18 mouse cellular contexts compared by ENCODE assay signal in genomic region chr6:124561156-124561555, GRCm38 (mm10). TPM values are rescaled to one million over a fixed set of nuclear protein-coding genes. Genes with fewer than 3 reads are reported as not detected.
"Had no signal": no experiment of that assay in that cellular context is flagged by ENCODE, and none has a peak within 500 bp of the region (broad histone marks: within the 10 kb centered on the region; RNA-seq: fewer than 3 reads in every experiment).

No protein-coding gene starts in this region.

RNA-seq across cellular contexts. Expression of gene C1rb, which starts 8.9 kb away (rescaled TPM):
- polyA plus RNA-seq: cortical plate, adult 2 months; embryonic facial prominence, embryonic 10.5 days; embryonic facial prominence, embryonic 11.5 days; embryonic facial prominence, embryonic 12.5 days; embryonic facial prominence, embryonic 13.5 days; embryonic facial prominence, embryonic 14.5 days; embryonic facial prominence, embryonic 15.5 days; erythroblast, embryonic 14.5 days; forebrain, embryonic 10.5 days; forebrain, embryonic 11.5 days; forebrain, embryonic 12.5 days; forebrain, embryonic 13.5 days; forebrain, embryonic 14.5 days; forebrain, embryonic 16.5 days; forebrain, postnatal 0 days; frontal cortex, adult 2 months; gonadal fat pad, adult 2 months; heart, adult 2 months had no signal

RNA-seq across cellular contexts. Expression of gene C1s1, which starts 19.0 kb away (rescaled TPM):
- polyA plus RNA-seq: erythroblast, embryonic 14.5 days; forebrain, embryonic 11.5 days had no signal

RNA-seq across cellular contexts. Expression of gene C1ra, which starts 49.0 kb away (rescaled TPM):
- polyA plus RNA-seq: embryonic facial prominence, embryonic 10.5 days had no signal
